9 mouse cellular contexts compared by ENCODE assay signal in genomic region chr9:65022580-65023135, GRCm38 (mm10). TPM values are rescaled to one million over a fixed set of nuclear protein-coding genes. Genes with fewer than 3 reads are reported as not detected.
DNase-seq lines count a peak whose midpoint lies in the region; ATAC-seq and TF ChIP-seq lines count a peak whose summit lies in the region.
"Had no signal": no experiment of that assay in that cellular context is flagged by ENCODE, and none has a peak within 500 bp of the region (broad histone marks: within the 10 kb centered on the region; RNA-seq: fewer than 3 reads in every experiment).

No protein-coding gene starts in this region.

- H3K9ac ChIP-seq in MEL (ENCODE audit: control insufficient read depth, low read depth, low read length, poor library complexity, severe bottlenecking), result no peak overlapping the region
- no peak overlapping the region for H3K9ac ChIP-seq in intestine, postnatal 0 days (ENCODE audit: low read depth, low read length)

- no peak overlapping the region for H3K4me3 ChIP-seq in layer of hippocampus, adult 2 months
- no peak overlapping the region; a peak in 1 of 4 replicates for H3K4me3 ChIP-seq in MEL (ENCODE audit: control insufficient read depth in 1 of 2, insufficient read depth in 1 of 2, low read depth in 2 of 2, low read length in 2 of 2)
- no peak overlapping the region for H3K4me3 ChIP-seq in intestine, postnatal 0 days (ENCODE audit: low read depth, low read length)
- H3K4me3 ChIP-seq: neural tube, embryonic 12.5 days had no signal

- TF ChIP-seq CTCF in layer of hippocampus, adult 2 months (conservative IDR thresholded peaks at IDR 0.05), result 0 out of 2 replicates have a peak, but pooled peaks have one; percentile 4
- TF ChIP-seq CTCF in MEL (IDR thresholded peaks at IDR 0.05 in 2 of 3, conservative IDR thresholded peaks at IDR 0.05 in 1 of 3; ENCODE audit: control insufficient read depth in 1 of 3, insufficient read depth in 1 of 3, low read depth in 2 of 3, low read length in 3 of 3, poor library complexity in 1 of 3, severe bottlenecking in 1 of 3), result no peak
- TF ChIP-seq CTCF in intestine, postnatal 0 days (IDR thresholded peaks at IDR 0.05; ENCODE audit: low read depth), result 0 out of 2 replicates have a peak, but pooled peaks have one; percentile 20

- peak overlapping the region; percentile 96; the same call in 1 of the 2 replicates for H3K27ac ChIP-seq in layer of hippocampus, adult 2 months
- no peak overlapping the region; the same call in 1 of the 2 replicates for H3K27ac ChIP-seq in MEL (ENCODE audit: control insufficient read depth, low read depth, low read length)
- H3K27ac ChIP-seq in intestine, postnatal 0 days (ENCODE audit: low read depth, low read length), result 0 out of 2 replicates have a peak overlapping the region, but pooled peaks have one; percentile 87
- H3K27ac ChIP-seq: neural tube, embryonic 12.5 days had no signal

- no peak overlapping the region; the same call in 1 of the 2 replicates for H3K4me2 ChIP-seq in intestine, postnatal 0 days (replicated peaks; ENCODE audit: low read depth)

- peak; percentile 22; the same call in 1 of the 2 replicates for ATAC-seq in intestine, postnatal 0 days
- ATAC-seq in erythroid progenitor cell, adult 5-6 weeks (replicated peaks; ENCODE audit: low FRiP score, poor library complexity, severe bottlenecking), result no peak
- ATAC-seq in activated CD4-positive, CD25-positive, alpha-beta regulatory T cell, adult 4 months, result no peak

- peaks cover 26 to 28% of the 10 kb centered on the region in 2 experiments for H3K4me1 ChIP-seq in MEL (ENCODE audit: control insufficient read depth in 1 of 2, insufficient read depth in 2 of 2, low read length in 2 of 2)
- H3K4me1 ChIP-seq in intestine, postnatal 0 days (replicated peaks; ENCODE audit: control insufficient read depth, insufficient read depth, low read length), result peaks cover 14% of the 10 kb centered on the region; the same call in 1 of the 2 replicates

- no peak for TF ChIP-seq POLR2A in MEL (IDR thresholded peaks at IDR 0.05; ENCODE audit: control insufficient read depth in 1 of 2, insufficient read depth in 1 of 2, low read depth in 1 of 2, low read length in 2 of 2, poor library complexity in 1 of 2)

- no peaks in the 10 kb centered on the region for H3K9me3 ChIP-seq in MEL (replicated peaks; ENCODE audit: insufficient read depth, low read length)
- H3K9me3 ChIP-seq in intestine, postnatal 0 days (ENCODE audit: control insufficient read depth), result no peaks in the 10 kb centered on the region
- H3K9me3 ChIP-seq: neural tube, embryonic 12.5 days had no signal

- peaks cover 0 to 37% of the 10 kb centered on the region in 2 experiments; a peak in 2 of 4 replicates for H3K36me3 ChIP-seq in MEL (ENCODE audit: control insufficient read depth in 1 of 2, insufficient read depth in 2 of 2, low read length in 2 of 2)
- H3K36me3 ChIP-seq in intestine, postnatal 0 days (ENCODE audit: control insufficient read depth, insufficient read depth), result no peaks in the 10 kb centered on the region
- H3K36me3 ChIP-seq: neural tube, embryonic 12.5 days had no signal

- H3K27me3 ChIP-seq in MEL (ENCODE audit: control insufficient read depth in 1 of 2, insufficient read depth in 2 of 2, low read length in 2 of 2), result no peaks in the 10 kb centered on the region
- H3K27me3 ChIP-seq in intestine, postnatal 0 days (replicated peaks; ENCODE audit: control insufficient read depth, insufficient read depth, low read length), result no peaks in the 10 kb centered on the region
- H3K27me3 ChIP-seq: neural tube, embryonic 12.5 days had no signal

- TF ChIP-seq RAD21 in MEL (IDR thresholded peaks at IDR 0.05; ENCODE audit: low read depth, low read length), result no peak

- peaks cover 30% of the 10 kb centered on the region for H3K79me2 ChIP-seq in MEL (ENCODE audit: control insufficient read depth, insufficient read depth, low read length, poor library complexity)

- TF ChIP-seq EP300 in MEL (IDR thresholded peaks at IDR 0.05; ENCODE audit: low read depth in 1 of 2, low read length in 2 of 2), result no peak

- WGBS in intestine, postnatal 0 days, result 29% methylated on average over 4 of the region's 4 CpGs

- DNase-seq in layer of hippocampus, adult 2 months (ENCODE audit: low spot score in 2 of 2), result no peak
- no peak for DNase-seq in layer of hippocampus, adult 9-10 months (ENCODE audit: low spot score)
- DNase-seq in CD4-positive helper T cell, adult 2 months (ENCODE audit: low read depth, low spot score), result peak; percentile 45
- peak; percentile 51 for DNase-seq in MEL (ENCODE audit: low read depth, low spot score)
- DNase-seq: kidney, postnatal 10 days had no signal

TF ChIP-seq in MEL, 35 proteins besides CTCF, POLR2A, EP300 and RAD21:
- TF ChIP-seq ETS1 (IDR thresholded peaks at IDR 0.05; ENCODE audit: low read depth, low read length) (0 out of 2 replicates have a peak, but pooled peaks have one; percentile 12), CHD2 (IDR thresholded peaks at IDR 0.05; ENCODE audit: low read length) (no peak)

RNA-seq across cellular contexts. Expression of gene Hacd3, which starts 1.2 kb away (rescaled TPM):
- 100 to 1,000 TPM; 149 to 156 TPM for total RNA-seq in layer of hippocampus, adult 2 months (2021)
- 47.7 and 57.9 TPM in 2 replicates for total RNA-seq in MEL (2012; rRNA removed)
- 100 to 1,000 TPM in 1 of 2 experiments, 10 to 100 TPM in 1; 47.3 to 340 TPM for polyA plus RNA-seq in MEL (2012; ENCODE audit: insufficient read depth in 1 of 2, insufficient read length in 2 of 2, low read depth in 1 of 2, low replicate concordance in 2 of 2, missing spikeins in 1 of 2)
- 43.9 and 46.8 TPM in 2 replicates for polyA plus RNA-seq in intestine, postnatal 0 days (2015; fragmentation: Nextera tagmentation; extraction: Ambion mirVana)
- 11.5 and 15.9 TPM in 2 replicates for total RNA-seq in erythroid progenitor cell, adult 5-6 weeks (2015; ENCODE audit: low replicate concordance)
- total RNA-seq in erythroid progenitor cell, adult 5-6 weeks (2017; ENCODE audit: low replicate concordance), result 18.2 and 20.8 TPM in 2 replicates
- 100 to 1,000 TPM; 104 to 106 TPM for polyA plus RNA-seq in activated CD4-positive, CD25-positive, alpha-beta regulatory T cell, adult 4 months (2017; shearing (Covaris generic))

RNA-seq across cellular contexts. Expression of gene Dpp8, which starts 9.6 kb away (rescaled TPM):
- 100 to 1,000 TPM; 162 to 170 TPM for total RNA-seq in layer of hippocampus, adult 2 months (2021)
- total RNA-seq in MEL (2012; rRNA removed), result 42.5 and 51.8 TPM in 2 replicates
- polyA plus RNA-seq in MEL (2012; ENCODE audit: insufficient read depth in 1 of 2, insufficient read length in 2 of 2, low read depth in 1 of 2, low replicate concordance in 2 of 2, missing spikeins in 1 of 2), result 10 to 100 TPM in 1 of 2 experiments, not detected in 1; 62.1 TPM
- 14.1 and 14.8 TPM in 2 replicates for polyA plus RNA-seq in intestine, postnatal 0 days (2015; fragmentation: Nextera tagmentation; extraction: Ambion mirVana)
- 70.3 and 82.6 TPM in 2 replicates for total RNA-seq in erythroid progenitor cell, adult 5-6 weeks (2015; ENCODE audit: low replicate concordance)
- 110 and 113 TPM in 2 replicates for total RNA-seq in erythroid progenitor cell, adult 5-6 weeks (2017; ENCODE audit: low replicate concordance)
- polyA plus RNA-seq in activated CD4-positive, CD25-positive, alpha-beta regulatory T cell, adult 4 months (2017; shearing (Covaris generic)), result 10 to 100 TPM; 23.4 to 29.2 TPM

Comparison
In these comparisons a context has a peak if more than half of its experiments do, and no peak if none do; other contexts are left out.
1. DNase-seq: peak in CD4-positive helper T cell, adult 2 months (single experiment) and MEL (single experiment); none in layer of hippocampus, adult 2 months (0 of 2) and layer of hippocampus, adult 9-10 months (single experiment).
2. CTCF ChIP-seq: peak in layer of hippocampus, adult 2 months (single experiment) and intestine, postnatal 0 days (single experiment); none in MEL (0 of 3).